Mouse (Mus musculus) midbrain, embryonic 12.5 days (tissue): ENCODE measurements at regions not wholly inside any gene's neighbourhood (a gene's known extent, or its start where the extent isn't known, plus 50 kb on each side); places are given as distances from the start of the nearest gene placed in this dataset.

ENCODE experiments used
- ATAC-seq: fragments of 200-750 bp; cut with Nextera tagmentation; 2 replicates; pipeline ENCODE4 v1.8.0; 2017; ENCODE audit warnings: low read depth, moderate TSS enrichment, moderate library complexity; ENCODE audit not compliant: low FRiP score
- H3K27ac ChIP-seq: fragments of 300-500 bp; sonication (generic); replicated peaks from 2 replicates; pipeline ENCODE4 v1.5.1; 2016; ENCODE audit warnings: mild to moderate bottlenecking
- H3K27me3 ChIP-seq: fragments of 300-500 bp; sonication (generic); 2 replicates; pipeline ENCODE4 v1.6.1; 2016; ENCODE audit warnings: mild to moderate bottlenecking
- H3K36me3 ChIP-seq: fragments of 300-500 bp; sonication (generic); 2 replicates; pipeline ENCODE4 v1.6.1; 2016
- H3K4me1 ChIP-seq: fragments of 300-500 bp; sonication (generic); 2 replicates; pipeline ENCODE4 v1.6.1; 2016
- H3K4me2 ChIP-seq: fragments of 300-500 bp; sonication (generic); replicated peaks from 2 replicates; pipeline ENCODE4 v1.6.1; 2016; ENCODE audit warnings: mild to moderate bottlenecking, moderate library complexity
- H3K4me3 ChIP-seq: fragments of 300-500 bp; sonication (generic); 2 replicates; pipeline ENCODE4 v1.5.1; 2016; ENCODE audit warnings: mild to moderate bottlenecking
- H3K9ac ChIP-seq: fragments of 300-500 bp; sonication (generic); replicated peaks from 2 replicates; pipeline ENCODE4 v1.6.1; 2016; ENCODE audit warnings: mild to moderate bottlenecking, moderate library complexity
- H3K9me3 ChIP-seq: fragments of 300-500 bp; sonication (generic); 2 replicates; pipeline ENCODE4 v1.6.1; 2016; ENCODE audit warnings: mild to moderate bottlenecking
- WGBS: fragments of 180-500 bp; shearing (Covaris S2); methylation state at CpG from one replicate; pipeline ENCODE4 v1.1.7; 2016; 5-methylcytosine and 5-hydroxymethylcytosine counted together

DNA sequence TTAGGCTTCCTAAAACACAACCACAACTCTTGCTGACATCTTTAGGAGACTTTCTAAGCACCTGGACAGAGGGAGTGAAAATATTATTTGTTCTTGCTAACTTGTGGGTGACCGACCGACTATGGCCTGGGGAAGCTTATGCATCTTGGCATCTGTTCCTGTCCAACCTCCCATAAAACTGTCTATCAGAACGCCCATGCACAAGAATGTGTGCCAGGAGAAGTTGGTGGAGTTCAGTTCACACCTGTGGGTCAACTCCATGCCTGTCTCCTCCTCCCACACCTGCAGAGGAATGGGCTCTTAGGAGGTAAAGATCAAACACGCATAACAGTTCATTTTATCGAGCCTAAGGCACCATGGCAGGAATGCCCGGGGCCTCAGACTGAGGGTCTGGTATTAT is 232.7 kb upstream of the Elac2 start:
- no peak for ATAC-seq
- Histone ChIP-seq H3K4me3 (no peak overlapping the region), H3K27me3 (no peaks in the 10 kb centered on the region), H3K36me3 (no peaks in the 10 kb centered on the region), H3K4me2 (no peak overlapping the region), H3K9ac (no peak overlapping the region), H3K4me1 (no peaks in the 10 kb centered on the region), H3K9me3 (no peaks in the 10 kb centered on the region), H3K27ac (no peak overlapping the region)
- 90% methylated on average over 6 of the region's 6 CpGs for WGBS

- Histone ChIP-seq H3K36me3 (no peaks in the 10 kb centered on the region), H3K4me3 (no peak overlapping the region), H3K9me3 (no peaks in the 10 kb centered on the region), H3K4me2 (no peak overlapping the region), H3K27me3 (no peaks in the 10 kb centered on the region), H3K4me1 (peaks cover 12% of the 10 kb centered on the region; the same call in 1 of the 2 replicates), H3K27ac (no peak overlapping the region), H3K9ac (no peak overlapping the region)
- no peak for ATAC-seq
- WGBS, result 71% methylated on average over 9 of the region's 9 CpGs
These were observed 228.9 kb upstream of the Elac2 start for GRCm38 (mm10) chr11:64749976-64750375.

GRCm38 (mm10) chr11:64752299-64752698 is 226.5 kb upstream of the Elac2 start:
- Histone ChIP-seq H3K4me3 (no peak overlapping the region), H3K9ac (no peak overlapping the region), H3K27ac (no peak overlapping the region), H3K4me1 (peaks cover 12% of the 10 kb centered on the region; the same call in 1 of the 2 replicates), H3K36me3 (no peaks in the 10 kb centered on the region), H3K27me3 (no peaks in the 10 kb centered on the region), H3K9me3 (no peaks in the 10 kb centered on the region), H3K4me2 (no peak overlapping the region)
- ATAC-seq, result no peak
- 60% methylated on average over 3 of the region's 3 CpGs for WGBS

GRCm38 (mm10) chr11:64752816-64753215 is 226.0 kb upstream of the Elac2 start:
- Histone ChIP-seq H3K27me3 (no peaks in the 10 kb centered on the region), H3K4me1 (peaks cover 12% of the 10 kb centered on the region; the same call in 1 of the 2 replicates), H3K36me3 (no peaks in the 10 kb centered on the region), H3K27ac (no peak overlapping the region), H3K9me3 (no peaks in the 10 kb centered on the region), H3K4me3 (no peak overlapping the region), H3K9ac (no peak overlapping the region), H3K4me2 (peak overlapping the region; percentile 9; the same call in 1 of the 2 replicates)
- WGBS, result 19% methylated on average over 7 of the region's 7 CpGs
- ATAC-seq, result no peak

DNA sequence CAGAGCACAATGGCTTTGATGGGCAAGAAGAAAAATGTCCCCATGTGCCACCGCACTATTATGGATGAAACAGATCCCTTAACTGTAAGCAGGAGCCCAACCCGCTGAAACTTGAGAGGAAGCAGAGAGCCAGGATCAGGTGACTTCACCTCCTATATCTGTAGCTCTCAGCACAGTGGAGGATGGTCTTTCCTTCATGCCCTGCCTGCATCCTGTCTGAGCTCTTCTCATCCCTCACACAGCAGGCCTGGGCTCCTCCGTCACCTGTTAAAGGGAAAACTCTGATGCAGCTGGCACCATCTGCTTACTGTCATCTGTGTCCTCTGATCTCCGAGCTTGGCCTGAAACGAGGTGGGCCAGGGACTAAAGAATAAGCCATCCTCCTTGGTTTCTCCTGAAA is 224.8 kb upstream of the Elac2 start:
- no peak overlapping the region for H3K4me2 ChIP-seq
- 77% methylated on average over 5 of the region's 5 CpGs for WGBS
- H3K4me1 ChIP-seq, result peaks cover 12% of the 10 kb centered on the region; the same call in 1 of the 2 replicates
- H3K4me3 ChIP-seq, result no peak overlapping the region
- no peaks in the 10 kb centered on the region for H3K36me3 ChIP-seq
- no peak overlapping the region for H3K27ac ChIP-seq
- no peak overlapping the region for H3K9ac ChIP-seq
- no peaks in the 10 kb centered on the region for H3K9me3 ChIP-seq
- ATAC-seq, result no peak
- H3K27me3 ChIP-seq, result no peaks in the 10 kb centered on the region

- H3K9ac ChIP-seq, result no peak overlapping the region
- no peaks in the 10 kb centered on the region for H3K27me3 ChIP-seq
- WGBS, result 100% methylated on average over 1 of the region's 1 CpGs
- ATAC-seq, result no peak
- H3K4me3 ChIP-seq, result no peak overlapping the region
- peaks cover 12% of the 10 kb centered on the region; the same call in 1 of the 2 replicates for H3K4me1 ChIP-seq
- H3K36me3 ChIP-seq, result no peaks in the 10 kb centered on the region
- no peak overlapping the region for H3K4me2 ChIP-seq
- H3K27ac ChIP-seq, result no peak overlapping the region
- H3K9me3 ChIP-seq, result no peaks in the 10 kb centered on the region
These were observed 223.3 kb upstream of the Elac2 start for GRCm38 (mm10) chr11:64755563-64755962.

DNA sequence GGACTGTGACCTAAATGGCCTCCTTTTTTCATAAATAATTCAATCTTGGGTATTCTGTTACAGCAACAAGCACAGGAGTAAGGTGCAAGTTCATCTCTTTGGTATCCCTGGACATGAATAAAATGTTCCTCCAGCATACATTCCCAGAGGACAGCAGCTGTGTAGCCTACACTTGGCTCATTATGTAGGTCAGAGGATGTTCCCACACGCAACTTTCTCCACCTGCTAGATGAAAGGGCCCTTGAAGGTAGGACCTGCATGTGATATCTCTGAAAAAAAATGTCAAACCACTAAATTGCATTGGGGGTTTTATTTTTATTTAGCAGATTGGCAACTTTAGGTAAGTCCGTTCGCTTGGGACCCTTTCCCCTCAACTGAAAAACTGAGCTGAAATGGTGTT is 218.2 kb upstream of the Elac2 start:
- ATAC-seq, result no peak

GRCm38 (mm10) chr11:64762755-64763154 is 216.1 kb upstream of the Elac2 start:
- H3K27ac ChIP-seq, result no peak overlapping the region
- no peak overlapping the region for H3K4me2 ChIP-seq
- ATAC-seq, result no peak
- H3K36me3 ChIP-seq, result no peaks in the 10 kb centered on the region
- WGBS, result 82% methylated on average over 3 of the region's 3 CpGs
- peaks cover 6% of the 10 kb centered on the region; the same call in 1 of the 2 replicates for H3K4me1 ChIP-seq
- H3K27me3 ChIP-seq, result no peaks in the 10 kb centered on the region
- H3K9me3 ChIP-seq, result no peaks in the 10 kb centered on the region
- no peak overlapping the region for H3K4me3 ChIP-seq
- no peak overlapping the region for H3K9ac ChIP-seq

More for the DNA sequence above, 218.2 kb upstream of the Elac2 start:
- H3K4me3 ChIP-seq, result no peak overlapping the region
- no peak overlapping the region for H3K9ac ChIP-seq
- H3K36me3 ChIP-seq, result no peaks in the 10 kb centered on the region
- H3K4me2 ChIP-seq, result no peak overlapping the region
- no peaks in the 10 kb centered on the region for H3K27me3 ChIP-seq
- no peaks in the 10 kb centered on the region for H3K9me3 ChIP-seq
- WGBS, result 84% methylated on average over 3 of the region's 3 CpGs
- no peak overlapping the region for H3K27ac ChIP-seq
- peaks cover 6% of the 10 kb centered on the region; the same call in 1 of the 2 replicates for H3K4me1 ChIP-seq

DNA sequence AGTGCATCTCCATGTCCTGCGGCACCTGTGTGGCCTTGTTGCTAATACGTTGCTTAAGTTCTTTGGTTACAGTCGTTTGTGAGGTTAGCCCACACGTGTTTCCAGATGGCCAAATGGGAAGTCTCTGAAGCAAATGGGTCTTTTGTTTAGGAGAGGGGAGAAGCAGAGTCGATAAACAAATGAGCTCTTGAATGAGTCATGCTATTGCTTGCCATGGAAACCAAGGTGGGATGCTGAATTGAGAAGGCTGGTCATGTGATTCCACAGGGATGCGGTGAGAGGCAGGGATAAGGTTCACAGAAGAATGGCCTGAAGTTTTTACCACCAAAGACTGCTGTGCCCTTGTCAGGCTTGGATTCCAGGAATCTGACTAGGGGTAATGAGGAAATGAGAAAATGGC is 214.8 kb upstream of the Elac2 start:
- whole genome bisulfite sequencing, result 60% methylated on average over 6 of the region's 6 CpGs
- ATAC-seq, result no peak
- peaks cover 6% of the 10 kb centered on the region; the same call in 1 of the 2 replicates for H3K4me1 ChIP-seq
- no peaks in the 10 kb centered on the region for H3K27me3 ChIP-seq
- no peak overlapping the region for H3K4me2 ChIP-seq
- H3K9ac ChIP-seq, result no peak overlapping the region
- no peak overlapping the region for H3K4me3 ChIP-seq
- no peaks in the 10 kb centered on the region for H3K9me3 ChIP-seq
- no peaks in the 10 kb centered on the region for H3K36me3 ChIP-seq
- H3K27ac ChIP-seq, result no peak overlapping the region

- H3K4me2 ChIP-seq, result no peak overlapping the region
- H3K4me1 ChIP-seq, result no peaks in the 10 kb centered on the region
- H3K27me3 ChIP-seq, result no peaks in the 10 kb centered on the region
- ATAC-seq, result no peak
- no peaks in the 10 kb centered on the region for H3K36me3 ChIP-seq
- H3K27ac ChIP-seq, result no peak overlapping the region
- H3K9me3 ChIP-seq, result no peaks in the 10 kb centered on the region
- H3K9ac ChIP-seq, result no peak overlapping the region
- WGBS, result 85% methylated on average over 5 of the region's 5 CpGs
- H3K4me3 ChIP-seq, result no peak overlapping the region
These were observed 202.1 kb upstream of the Elac2 start for GRCm38 (mm10) chr11:64776691-64777090.

DNA sequence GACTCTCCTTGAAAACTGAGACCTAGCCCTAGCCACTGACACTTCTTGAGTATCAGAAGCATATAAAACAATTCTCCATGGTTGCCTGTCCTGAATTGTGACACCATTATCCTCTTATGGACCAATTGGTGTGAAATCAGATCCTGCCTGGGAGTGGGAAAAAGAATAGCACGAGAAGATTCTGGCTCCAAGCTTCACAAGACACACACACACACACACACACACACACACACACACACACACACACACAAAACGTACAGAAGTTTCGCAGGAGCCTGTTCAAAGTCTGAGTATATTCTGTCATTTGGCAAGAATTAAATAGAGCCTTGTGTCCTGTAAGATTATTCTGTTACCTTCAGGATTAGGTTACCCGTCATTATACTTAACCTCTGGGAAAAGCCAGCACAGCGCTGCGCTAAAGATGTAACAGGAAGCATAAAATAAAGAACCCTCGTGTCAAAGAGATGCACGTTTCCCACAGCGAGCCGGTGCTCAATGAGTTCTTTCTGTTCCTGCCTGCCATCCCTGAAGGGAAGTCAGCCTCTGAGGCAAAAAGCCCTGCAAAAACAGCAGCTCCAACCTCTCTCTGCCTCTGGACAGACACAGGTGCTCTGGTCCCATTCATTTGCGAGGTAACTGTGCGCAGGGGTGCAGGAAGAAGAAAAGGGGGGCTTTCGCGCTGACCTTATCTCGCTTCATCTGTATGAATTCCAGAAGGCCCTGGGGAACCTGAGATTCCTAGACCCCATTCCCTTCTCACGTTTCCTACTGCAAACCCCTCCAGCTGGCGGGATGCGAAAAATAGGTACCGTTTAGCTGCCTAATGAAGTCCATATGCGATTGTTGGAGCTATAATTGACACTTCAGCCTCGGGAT is 178.4 kb upstream of the Elac2 start:
- H3K4me3 ChIP-seq, result no peak overlapping the region
- no peak overlapping the region; the same call in 1 of the 2 replicates for H3K27ac ChIP-seq
- H3K36me3 ChIP-seq, result no peaks in the 10 kb centered on the region
- H3K9ac ChIP-seq, result no peak overlapping the region
- H3K4me2 ChIP-seq, result peak overlapping the region; percentile 42
- ATAC-seq, result peak; percentile 27; the same call in 1 of the 2 replicates
- 0 out of 2 replicates have a peak, but pooled peaks cover 7% of the 10 kb centered on the region for H3K27me3 ChIP-seq
- peaks cover 15% of the 10 kb centered on the region; the same call in 1 of the 2 replicates for H3K4me1 ChIP-seq
- 43% methylated on average over 21 of the region's 21 CpGs for WGBS
- H3K9me3 ChIP-seq, result no peaks in the 10 kb centered on the region

DNA sequence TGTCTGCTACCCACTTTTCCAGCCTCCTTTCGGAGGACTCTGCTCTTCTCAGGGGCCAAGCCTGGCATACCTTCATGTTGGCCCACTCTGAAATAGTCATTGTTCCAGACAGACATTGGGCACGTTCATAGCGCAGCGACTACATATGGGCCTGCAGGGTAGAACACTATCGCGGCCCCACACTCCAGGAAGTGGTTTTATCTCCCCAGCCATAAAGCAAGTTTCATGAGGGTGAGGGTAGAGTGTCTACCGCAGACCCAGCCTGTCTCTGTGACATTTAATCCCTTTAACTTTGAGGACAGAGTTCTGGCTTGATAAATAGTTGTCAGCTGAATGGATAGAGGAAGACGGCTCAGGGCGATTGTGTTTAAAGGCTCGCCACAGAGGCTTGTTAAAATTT is 177.5 kb upstream of the Elac2 start:
- H3K4me3 ChIP-seq, result no peak overlapping the region
- WGBS, result 45% methylated on average over 10 of the region's 10 CpGs
- H3K9ac ChIP-seq, result no peak overlapping the region
- H3K27me3 ChIP-seq, result 0 out of 2 replicates have a peak, but pooled peaks cover 7% of the 10 kb centered on the region
- H3K4me1 ChIP-seq, result peaks cover 15% of the 10 kb centered on the region; the same call in 1 of the 2 replicates
- no peaks in the 10 kb centered on the region for H3K36me3 ChIP-seq
- no peak for ATAC-seq
- H3K27ac ChIP-seq, result no peak overlapping the region
- no peaks in the 10 kb centered on the region for H3K9me3 ChIP-seq
- peak overlapping the region; percentile 42 for H3K4me2 ChIP-seq
